Mouse (Mus musculus) myocyte (in vitro differentiated cells): ENCODE results near the gene Pde4a.

Experiments used
- CEBPB ChIP-seq: IDR thresholded peaks from 2 replicates; pipeline ENCODE4 v1.6.1; 2011; ENCODE audit warnings: mild to moderate bottlenecking, moderate library complexity; ENCODE audit not compliant: poor library complexity, insufficient read depth, severe bottlenecking
- POLR2A ChIP-seq: IDR thresholded peaks from one replicate; pipeline ENCODE4 v1.6.1; 2011; ENCODE audit warnings: low read depth, mild to moderate bottlenecking, control low read depth, moderate library complexity; ENCODE audit not compliant: insufficient read length
- SRF ChIP-seq: IDR thresholded peaks from one replicate; pipeline ENCODE4 v1.6.1; 2011; ENCODE audit warnings: low read depth; ENCODE audit not compliant: control insufficient read depth, insufficient read length
- TCF12 ChIP-seq: IDR thresholded peaks from one replicate; pipeline ENCODE4 v1.6.1; 2011; ENCODE audit warnings: mild to moderate bottlenecking, control low read depth; ENCODE audit not compliant: poor library complexity, insufficient read depth, severe bottlenecking

- TF ChIP-seq POLR2A: no peak
- TF ChIP-seq SRF: no peak
- TF ChIP-seq TCF12: no peak
- TF ChIP-seq CEBPB: no peak
Measured at GRCm38 (mm10) chr9:21241343-21241742, 75.8 kb downstream of the Pde4a start.
